In genomic region chr15:103220785-103221184, GRCm38 (mm10) we compare ENCODE assay signal across 10 mouse cellular contexts. TPM values are rescaled to one million over a fixed set of nuclear protein-coding genes. Genes with fewer than 3 reads are reported as not detected.
DNase-seq lines count a peak whose midpoint lies in the region; ATAC-seq and TF ChIP-seq lines count a peak whose summit lies in the region.
"Had no signal": no experiment of that assay in that cellular context is flagged by ENCODE, and none has a peak within 500 bp of the region (broad histone marks: within the 10 kb centered on the region; RNA-seq: fewer than 3 reads in every experiment).

No protein-coding gene starts in this region.

- intact Hi-C loops in heart, postnatal 36 days (cut with DNase I): no loop called here

- TF ChIP-seq CTCF in small intestine, adult 2 months (IDR thresholded peaks at IDR 0.05; ENCODE audit: extremely low read depth, insufficient read length, insufficient replicate concordance, low read depth, low read length): no peak

- no peak for TF ChIP-seq POLR2A in small intestine, adult 2 months (IDR thresholded peaks at IDR 0.05; ENCODE audit: low read depth, low read length)

- ATAC-seq in neural tube, embryonic 13.5 days (ENCODE audit: low read depth): 0 out of 2 replicates have a peak, but pooled peaks have one; percentile 17
- no peak for ATAC-seq in intestine, embryonic 14.5 days (replicated peaks; ENCODE audit: low FRiP score, low TSS enrichment, low read depth)
- ATAC-seq: midbrain, embryonic 15.5 days had no signal

- peaks cover 26% of the 10 kb centered on the region for H3K4me1 ChIP-seq in neural tube, embryonic 13.5 days (replicated peaks)
- peaks cover 29% of the 10 kb centered on the region for H3K4me1 ChIP-seq in intestine, embryonic 14.5 days (replicated peaks; ENCODE audit: control insufficient read depth, insufficient read depth, low read length)
- peaks cover 7% of the 10 kb centered on the region; the same call in 1 of the 2 replicates for H3K4me1 ChIP-seq in small intestine, adult 2 months (ENCODE audit: control insufficient read depth, insufficient read depth, insufficient read length, low read length)

- peak overlapping the region; percentile 5; the same call in 1 of the 2 replicates for H3K4me2 ChIP-seq in neural tube, embryonic 13.5 days
- no peak overlapping the region for H3K4me2 ChIP-seq in intestine, embryonic 14.5 days (ENCODE audit: low read length)
- H3K4me2 ChIP-seq: midbrain, embryonic 15.5 days had no signal

- WGBS in neural tube, embryonic 13.5 days: 28% methylated on average over 3 of the region's 3 CpGs
- 22% methylated on average over 3 of the region's 3 CpGs for WGBS in intestine, embryonic 14.5 days
- 18% methylated on average over 3 of the region's 3 CpGs for WGBS in small intestine, adult 2 months

- no peaks in the 10 kb centered on the region for H3K9me3 ChIP-seq in neural tube, embryonic 13.5 days
- H3K9me3 ChIP-seq in intestine, embryonic 14.5 days (ENCODE audit: control insufficient read depth, low read length): no peaks in the 10 kb centered on the region
- H3K9me3 ChIP-seq: midbrain, embryonic 15.5 days had no signal

- peak overlapping the region; percentile 67 for H3K27ac ChIP-seq in neural tube, embryonic 13.5 days (replicated peaks)
- H3K27ac ChIP-seq in intestine, embryonic 14.5 days (ENCODE audit: low read depth): peak overlapping the region; percentile 11; the same call in 1 of the 2 replicates
- H3K27ac ChIP-seq in small intestine, adult 2 months (ENCODE audit: insufficient read depth, low read depth, low read length): peak overlapping the region; percentile 82
- H3K27ac ChIP-seq: midbrain, embryonic 15.5 days had no signal

- no peaks in the 10 kb centered on the region for H3K36me3 ChIP-seq in neural tube, embryonic 13.5 days
- H3K36me3 ChIP-seq in intestine, embryonic 14.5 days (ENCODE audit: control insufficient read depth, insufficient read depth, low read length): no peaks in the 10 kb centered on the region
- no peaks in the 10 kb centered on the region for H3K36me3 ChIP-seq in small intestine, adult 2 months (ENCODE audit: control insufficient read depth, insufficient read depth, low read length)
- H3K36me3 ChIP-seq: midbrain, embryonic 15.5 days had no signal

- H3K4me3 ChIP-seq in neural tube, embryonic 13.5 days: no peak overlapping the region
- H3K4me3 ChIP-seq in intestine, embryonic 14.5 days (ENCODE audit: low read depth, low read length): no peak overlapping the region
- H3K4me3 ChIP-seq in small intestine, adult 2 months (ENCODE audit: low read depth, low read length): no peak overlapping the region
- H3K4me3 ChIP-seq: midbrain, embryonic 15.5 days had no signal

- DNase-seq in heart, adult 11 months: peak; percentile 49
- DNase-seq in heart, postnatal 36 days: no peak
- no peak for DNase-seq in neural tube, embryonic 10.5 days (ENCODE audit: extremely low spot score, low spot score)
- no peak for DNase-seq in intestine, embryonic 14.5 days (ENCODE audit: low spot score)
- no peak for DNase-seq in right cerebral cortex, postnatal 14 days
- no peak for DNase-seq in layer of hippocampus, adult 9-10 months (ENCODE audit: low spot score)
- DNase-seq: gastrocnemius, postnatal 14 days had no signal

- H3K9ac ChIP-seq in neural tube, embryonic 13.5 days: 0 out of 2 replicates have a peak overlapping the region, but pooled peaks have one; percentile 12
- no peak overlapping the region for H3K9ac ChIP-seq in intestine, embryonic 14.5 days (ENCODE audit: low read length)
- H3K9ac ChIP-seq: midbrain, embryonic 15.5 days had no signal

- no peaks in the 10 kb centered on the region for H3K27me3 ChIP-seq in neural tube, embryonic 13.5 days
- no peaks in the 10 kb centered on the region for H3K27me3 ChIP-seq in intestine, embryonic 14.5 days (replicated peaks; ENCODE audit: control insufficient read depth, insufficient read depth, low read length)
- H3K27me3 ChIP-seq in small intestine, adult 2 months (ENCODE audit: control insufficient read depth, insufficient read depth, low read length): no peaks in the 10 kb centered on the region
- H3K27me3 ChIP-seq: midbrain, embryonic 15.5 days had no signal

RNA-seq across cellular contexts. Expression of gene Cbx5, which starts 18.8 kb away (rescaled TPM):
- total RNA-seq in heart, postnatal 36 days (2021): 10 to 100 TPM; 54.2 to 58.7 TPM
- 104 and 116 TPM in 2 replicates for polyA plus RNA-seq in neural tube, embryonic 13.5 days (2015; fragmentation: Nextera tagmentation; extraction: Ambion mirVana)
- polyA plus RNA-seq in intestine, embryonic 14.5 days (2014; fragmentation: Nextera tagmentation; extraction: Ambion mirVana): 118 and 123 TPM in 2 replicates
- 1.5 and 2.8 TPM in 2 replicates for polyA plus RNA-seq in small intestine, adult 2 months (2012; rRNA removed)

RNA-seq across cellular contexts. Expression of gene Hnrnpa1, which starts 19.4 kb away (rescaled TPM):
- 100 to 1,000 TPM; 140 to 154 TPM for total RNA-seq in heart, postnatal 36 days (2021)
- 784 and 805 TPM in 2 replicates for polyA plus RNA-seq in neural tube, embryonic 13.5 days (2015; fragmentation: Nextera tagmentation; extraction: Ambion mirVana)
- 837 and 906 TPM in 2 replicates for polyA plus RNA-seq in intestine, embryonic 14.5 days (2014; fragmentation: Nextera tagmentation; extraction: Ambion mirVana)
- 12.0 and 29.5 TPM in 2 replicates for polyA plus RNA-seq in small intestine, adult 2 months (2012; rRNA removed)

RNA-seq across cellular contexts. Expression of gene Nfe2, which starts 37.4 kb away (rescaled TPM):
- under 1 TPM; 0.67 to 0.73 TPM for total RNA-seq in heart, postnatal 36 days (2021)
- 1.3 and 1.9 TPM in 2 replicates for polyA plus RNA-seq in neural tube, embryonic 13.5 days (2015; fragmentation: Nextera tagmentation; extraction: Ambion mirVana)
- 1.8 and 1.9 TPM in 2 replicates for polyA plus RNA-seq in intestine, embryonic 14.5 days (2014; fragmentation: Nextera tagmentation; extraction: Ambion mirVana)
- 0.39 and 0.83 TPM in 2 replicates for polyA plus RNA-seq in small intestine, adult 2 months (2012; rRNA removed)
- total RNA-seq: gastrocnemius, postnatal 14 days had no signal

RNA-seq across cellular contexts. Expression of gene Copz1, which starts 51.7 kb away (rescaled TPM):
- total RNA-seq in heart, postnatal 36 days (2021): 10 to 100 TPM; 56.6 to 56.9 TPM
- polyA plus RNA-seq in neural tube, embryonic 13.5 days (2015; fragmentation: Nextera tagmentation; extraction: Ambion mirVana): 214 and 224 TPM in 2 replicates
- polyA plus RNA-seq in intestine, embryonic 14.5 days (2014; fragmentation: Nextera tagmentation; extraction: Ambion mirVana): 266 and 283 TPM in 2 replicates
- polyA plus RNA-seq in small intestine, adult 2 months (2012; rRNA removed): 64.9 and 111 TPM in 2 replicates

RNA-seq across cellular contexts. Expression of gene Smug1, which starts 53.9 kb away (rescaled TPM):
- total RNA-seq in heart, postnatal 36 days (2021): 10 to 100 TPM; 13.2 to 15.7 TPM
- polyA plus RNA-seq in neural tube, embryonic 13.5 days (2015; fragmentation: Nextera tagmentation; extraction: Ambion mirVana): 36.1 and 41.0 TPM in 2 replicates
- 21.8 and 23.5 TPM in 2 replicates for polyA plus RNA-seq in intestine, embryonic 14.5 days (2014; fragmentation: Nextera tagmentation; extraction: Ambion mirVana)
- polyA plus RNA-seq in small intestine, adult 2 months (2012; rRNA removed): 9.1 and 9.8 TPM in 2 replicates

Comparison
In these comparisons a context has a peak if more than half of its experiments do, and no peak if none do; other contexts are left out.
1. H3K27ac ChIP-seq: peak in every context shown above with its lines; median percentile 82 in small intestine, adult 2 months; 67 in neural tube, embryonic 13.5 days; 11 in intestine, embryonic 14.5 days.
2. RNA of gene Cbx5, which starts 18.8 kb away (polyA plus RNA-seq): 118 to 123 TPM in intestine, embryonic 14.5 days and 104 to 116 TPM in neural tube, embryonic 13.5 days; 1.5 to 2.8 TPM in small intestine, adult 2 months; every median in the first group is over 10 times any median in the second.
3. RNA of gene Hnrnpa1, which starts 19.4 kb away (polyA plus RNA-seq): 837 to 906 TPM in intestine, embryonic 14.5 days and 784 to 805 TPM in neural tube, embryonic 13.5 days; 12.0 to 29.5 TPM in small intestine, adult 2 months; every median in the first group is over 10 times any median in the second.